Mouse (Mus musculus): ENCODE measurements around the gene Paqr5.

Paqr5 gene

DNA sequence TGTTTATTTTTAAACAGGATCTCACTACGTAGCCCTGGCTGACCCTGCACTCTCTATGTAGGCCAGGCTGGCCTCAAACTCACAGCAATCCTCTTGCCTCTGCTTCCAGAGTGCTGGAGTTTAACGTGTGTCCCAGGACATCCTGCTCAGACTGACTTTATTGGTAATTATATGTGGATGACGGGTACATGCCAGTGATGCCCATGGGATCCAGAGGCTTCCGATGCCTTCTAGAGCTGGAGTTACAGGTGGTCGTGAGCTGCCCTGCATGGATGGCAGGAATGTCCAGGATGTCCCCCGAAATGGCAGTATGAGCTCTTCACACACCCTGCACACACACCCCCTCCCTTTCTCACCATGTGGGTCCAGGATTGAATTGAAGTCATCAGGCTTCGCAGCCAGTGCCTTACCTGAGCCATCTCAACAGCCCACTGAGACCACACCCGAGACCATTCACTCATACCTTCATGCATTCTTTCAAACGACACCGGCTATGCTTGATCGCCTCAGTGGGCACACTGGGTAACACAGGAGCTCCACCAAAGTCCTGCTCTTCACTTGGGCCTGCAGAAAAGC is 117.7 kb downstream of the Paqr5 start:
- no peak for DNase-seq (ENCODE audit: low spot score)

DNA sequence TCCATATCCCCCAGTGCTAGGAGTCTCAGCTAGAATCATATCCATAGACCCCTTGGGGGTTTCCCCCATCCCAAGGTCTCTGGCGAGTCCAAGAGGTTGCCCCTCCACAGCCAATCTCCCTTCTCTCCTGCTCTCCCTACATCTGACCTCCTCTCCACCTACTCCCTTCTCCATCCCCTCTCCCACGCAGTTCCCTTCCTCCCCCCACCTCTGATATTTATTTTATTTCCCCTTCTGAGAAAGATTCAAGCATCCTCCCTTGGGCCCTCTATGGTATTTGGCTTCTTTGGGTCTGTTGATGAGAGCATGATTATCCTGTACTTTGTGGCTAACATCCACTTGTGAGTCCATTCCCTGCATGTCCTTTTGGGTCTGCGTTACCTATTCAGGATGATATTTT is 118.3 kb downstream of the Paqr5 start:
- DNase-seq (ENCODE audit: low spot score) = no peak

DNA sequence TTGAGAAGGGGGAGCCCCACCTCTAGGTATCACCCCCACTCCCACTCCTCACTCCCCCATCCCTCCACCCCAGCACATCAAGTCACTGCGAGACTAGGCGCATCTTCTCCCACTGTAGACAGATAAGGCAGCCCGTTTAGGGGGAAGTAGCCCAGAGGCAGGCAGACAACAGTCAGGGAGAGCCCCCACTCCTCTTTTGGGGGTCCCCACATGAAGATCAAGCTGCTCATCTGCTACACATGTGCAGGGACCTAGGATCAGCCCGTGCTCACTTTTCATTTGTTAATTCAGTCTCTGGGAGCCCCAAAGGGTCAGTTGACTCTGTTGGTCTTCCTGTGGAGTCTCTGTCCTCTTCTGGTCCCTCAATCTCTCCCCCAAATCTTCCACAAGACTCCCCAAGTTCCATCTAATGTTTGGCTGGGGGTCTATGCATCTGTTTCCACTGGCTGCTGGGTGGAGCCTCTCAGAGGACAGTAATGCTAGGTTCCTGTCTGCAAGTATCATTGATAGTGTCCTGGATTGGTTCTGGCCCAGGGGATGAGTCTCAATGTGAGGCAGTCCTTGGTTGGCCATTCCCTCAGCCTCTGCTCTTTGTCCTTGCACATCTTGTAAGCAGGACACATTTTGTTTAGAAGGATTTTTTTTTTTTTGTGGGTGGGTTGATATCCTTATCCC is 118.9 kb downstream of the Paqr5 start:
- no peak for DNase-seq (ENCODE audit: low spot score)

DNA sequence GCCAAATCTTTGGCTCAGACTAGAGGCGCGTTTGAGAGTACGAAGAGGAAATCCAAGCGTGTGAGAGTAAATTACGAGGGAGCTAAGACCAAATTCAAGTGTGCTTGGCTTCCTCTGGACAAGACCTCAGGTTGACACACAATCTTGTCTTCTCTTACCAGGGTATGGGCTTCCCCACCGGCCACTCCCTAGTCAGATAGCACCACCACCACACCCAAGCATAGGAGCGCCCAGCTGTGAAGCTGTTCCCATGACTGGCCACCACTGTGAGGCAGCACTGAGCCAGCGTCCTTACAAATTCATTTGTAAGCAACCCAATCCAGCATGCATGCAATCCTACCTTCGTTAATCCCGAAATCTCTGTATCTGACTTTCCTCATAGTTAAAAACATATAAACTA is 119.7 kb downstream of the Paqr5 start:
- DNase-seq (ENCODE audit: low spot score) = no peak

DNA sequence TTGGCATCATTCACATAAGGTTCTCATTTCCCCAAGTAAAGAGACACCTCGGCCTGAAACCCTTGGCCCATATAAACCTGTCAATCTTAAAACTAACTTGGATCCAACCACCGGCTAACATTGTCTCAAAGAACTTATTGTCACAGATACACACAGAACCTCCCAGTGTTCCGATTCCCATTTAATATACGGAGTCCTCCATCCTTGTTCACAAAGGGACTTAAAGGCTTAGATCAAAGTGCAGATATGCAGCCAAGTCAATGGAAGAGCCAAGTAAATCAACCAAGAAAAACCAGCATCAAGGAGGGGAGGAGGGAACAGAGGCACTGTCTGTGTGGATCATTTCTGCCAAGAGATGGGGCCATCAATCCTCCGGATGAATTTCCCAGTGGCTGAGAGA is 121.1 kb downstream of the Paqr5 start:
- DNase-seq (ENCODE audit: low spot score) = no peak

DNA sequence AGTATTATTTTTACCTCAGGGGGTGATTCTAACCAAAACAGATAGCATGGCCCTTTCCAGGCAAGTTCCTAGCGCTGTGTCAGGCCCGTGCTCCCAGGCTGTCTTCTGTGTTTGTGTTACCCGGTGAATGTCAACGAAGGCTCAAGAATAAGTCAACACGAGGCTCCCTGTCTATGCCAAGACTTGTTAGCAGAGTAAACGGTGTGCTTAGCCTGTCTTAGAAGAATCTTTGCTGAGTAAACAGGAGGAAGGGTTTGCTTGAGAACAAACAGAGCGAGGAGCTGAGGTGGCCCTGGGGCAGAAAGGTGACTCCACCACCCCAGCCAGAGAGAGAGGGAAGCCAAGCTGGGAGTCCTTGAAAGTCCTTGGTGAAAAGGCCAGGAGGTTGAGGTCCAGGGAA is 122.5 kb downstream of the Paqr5 start:
- no peak for DNase-seq (ENCODE audit: low spot score)
